In the genomic region with DNA sequence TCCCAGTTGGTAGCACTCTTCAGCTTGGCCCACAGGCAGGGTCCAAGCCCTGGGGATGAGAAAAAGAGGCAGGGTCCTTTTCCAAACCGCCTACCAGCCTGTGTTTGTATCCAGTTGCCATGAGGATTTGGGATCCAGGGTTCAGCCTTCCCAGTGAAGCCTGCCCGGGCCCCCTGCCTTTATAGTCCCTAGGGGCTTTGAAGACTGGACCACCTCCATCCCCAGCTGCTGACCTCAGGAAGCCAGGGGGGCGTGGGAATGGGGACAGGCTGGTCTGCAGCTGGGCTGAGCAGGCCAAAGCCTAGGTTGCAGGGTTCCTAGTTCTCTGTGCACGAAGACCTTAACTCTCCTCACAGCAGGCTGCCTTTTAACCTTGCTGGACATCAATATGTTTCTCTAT, we compare ENCODE assay signal across 12 mouse cellular contexts. TPM values are rescaled to one million over a fixed set of nuclear protein-coding genes. Genes with fewer than 3 reads are reported as not detected.
DNase-seq lines count a peak whose midpoint lies in the region; ATAC-seq and TF ChIP-seq lines count a peak whose summit lies in the region.
"Had no signal": no experiment of that assay in that cellular context is flagged by ENCODE, and none has a peak within 500 bp of the region (broad histone marks: within the 10 kb centered on the region; RNA-seq: fewer than 3 reads in every experiment).

No protein-coding gene starts in this region.

- H3K9ac ChIP-seq in heart, embryonic 15.5 days: no peak overlapping the region
- H3K9ac ChIP-seq in intestine, embryonic 16.5 days (ENCODE audit: low read depth, low read length): no peak overlapping the region
- H3K9ac ChIP-seq: limb, embryonic 12.5 days had no signal

- H3K36me3 ChIP-seq in embryonic facial prominence, embryonic 10.5 days (replicated peaks): peaks cover 14% of the 10 kb centered on the region
- H3K36me3 ChIP-seq in heart, embryonic 15.5 days: no peaks in the 10 kb centered on the region
- H3K36me3 ChIP-seq in intestine, embryonic 16.5 days (ENCODE audit: control insufficient read depth, insufficient read depth, low read length): no peaks in the 10 kb centered on the region

- H3K4me2 ChIP-seq in heart, embryonic 15.5 days: no peak overlapping the region
- no peak overlapping the region for H3K4me2 ChIP-seq in intestine, embryonic 16.5 days (ENCODE audit: low read depth, low read length)

- peaks cover 61% of the 10 kb centered on the region for H3K27me3 ChIP-seq in embryonic facial prominence, embryonic 10.5 days (replicated peaks; ENCODE audit: low read depth, poor library complexity, severe bottlenecking)
- H3K27me3 ChIP-seq in heart, embryonic 15.5 days: peaks cover 12% of the 10 kb centered on the region; the same call in 1 of the 2 replicates
- H3K27me3 ChIP-seq in intestine, embryonic 16.5 days (replicated peaks; ENCODE audit: control insufficient read depth, insufficient read depth, low read length): no peaks in the 10 kb centered on the region; the same call in 1 of the 2 replicates

- peaks cover 18% of the 10 kb centered on the region for H3K4me1 ChIP-seq in brown adipose tissue, adult 24 weeks (ENCODE audit: control insufficient read depth, insufficient read depth, insufficient read length, low read length)
- peaks cover 71% of the 10 kb centered on the region for H3K4me1 ChIP-seq in embryonic facial prominence, embryonic 10.5 days
- peaks cover 58% of the 10 kb centered on the region for H3K4me1 ChIP-seq in heart, embryonic 15.5 days (replicated peaks)
- H3K4me1 ChIP-seq in intestine, embryonic 16.5 days (ENCODE audit: control insufficient read depth, insufficient read depth, low read length): peaks cover 26% of the 10 kb centered on the region

- 51% methylated on average over 4 of the region's 4 CpGs for WGBS in embryonic facial prominence, embryonic 10.5 days
- whole genome bisulfite sequencing in heart, embryonic 15.5 days: 65% methylated on average over 4 of the region's 4 CpGs
- WGBS in intestine, embryonic 16.5 days: 64% methylated on average over 4 of the region's 4 CpGs

- H3K27ac ChIP-seq in layer of hippocampus, adult 2 months: peak overlapping the region; percentile 49; the same call in 1 of the 2 replicates
- peak overlapping the region; percentile 61 for H3K27ac ChIP-seq in brown adipose tissue, adult 24 weeks (replicated peaks; ENCODE audit: low read depth, low read length)
- H3K27ac ChIP-seq in embryonic facial prominence, embryonic 10.5 days (replicated peaks): 0 out of 2 replicates have a peak overlapping the region, but pooled peaks have one; percentile 49
- peak overlapping the region; percentile 34; the same call in 1 of the 2 replicates for H3K27ac ChIP-seq in heart, embryonic 15.5 days
- H3K27ac ChIP-seq in intestine, embryonic 16.5 days (ENCODE audit: low read length): no peak overlapping the region
- H3K27ac ChIP-seq: limb, embryonic 12.5 days had no signal

- no peak for ATAC-seq in heart, embryonic 15.5 days (replicated peaks; ENCODE audit: insufficient number of reproducible peaks, insufficient read depth, low FRiP score, low read depth)
- no peak for ATAC-seq in intestine, embryonic 16.5 days
- ATAC-seq: hindbrain, postnatal 0 days had no signal

- DNase-seq in layer of hippocampus, adult 2 months (ENCODE audit: low spot score in 2 of 2): no peak
- DNase-seq in layer of hippocampus, adult 8-10 months (ENCODE audit: low spot score in 2 of 2): no peak
- peak; percentile 31 for DNase-seq in embryonic facial prominence, embryonic 10.5 days (ENCODE audit: low spot score)
- DNase-seq in thymus, postnatal 4 days: no peak
- DNase-seq in layer of hippocampus, postnatal 14 days (ENCODE audit: low spot score in 2 of 2): no peak
- DNase-seq: cerebellum, postnatal 36 days had no signal

- H3K4me3 ChIP-seq in layer of hippocampus, adult 2 months: no peak overlapping the region
- H3K4me3 ChIP-seq in brown adipose tissue, adult 24 weeks (ENCODE audit: insufficient read depth, low read depth, low read length): no peak overlapping the region
- H3K4me3 ChIP-seq in embryonic facial prominence, embryonic 10.5 days: no peak overlapping the region
- no peak overlapping the region for H3K4me3 ChIP-seq in heart, embryonic 15.5 days
- no peak overlapping the region for H3K4me3 ChIP-seq in intestine, embryonic 16.5 days (ENCODE audit: low read length)
- H3K4me3 ChIP-seq: limb, embryonic 12.5 days had no signal

- TF ChIP-seq CTCF in layer of hippocampus, adult 2 months (conservative IDR thresholded peaks at IDR 0.05): no peak

- H3K9me3 ChIP-seq in embryonic facial prominence, embryonic 10.5 days: no peaks in the 10 kb centered on the region
- no peaks in the 10 kb centered on the region for H3K9me3 ChIP-seq in heart, embryonic 15.5 days (replicated peaks)
- no peaks in the 10 kb centered on the region for H3K9me3 ChIP-seq in intestine, embryonic 16.5 days (ENCODE audit: control insufficient read depth, low read length)
- H3K9me3 ChIP-seq: limb, embryonic 12.5 days had no signal

RNA-seq across cellular contexts. Expression of a gene that starts 3.9 kb away (rescaled TPM):
- 10 to 100 TPM; 36.5 to 36.8 TPM for total RNA-seq in layer of hippocampus, adult 2 months (2021)
- total RNA-seq in layer of hippocampus, adult 8-10 months (2022): 10 to 100 TPM; 42.2 to 55.5 (median 47.9) TPM
- polyA plus RNA-seq in brown adipose tissue, adult 24 weeks (2012; ENCODE audit: insufficient read depth, insufficient read length, missing spikeins): 29.6 and 45.2 TPM in 2 replicates
- 35.7 and 48.8 TPM in 2 replicates for polyA plus RNA-seq in embryonic facial prominence, embryonic 10.5 days (2016; fragmentation: Nextera tagmentation; extraction: Ambion mirVana)
- 27.5 and 39.8 TPM in 2 replicates for polyA plus RNA-seq in heart, embryonic 15.5 days (2015; fragmentation: Nextera tagmentation; extraction: Ambion mirVana)
- 41.9 and 42.3 TPM in 2 replicates for polyA plus RNA-seq in intestine, embryonic 16.5 days (2015; fragmentation: Nextera tagmentation; extraction: Ambion mirVana)
- total RNA-seq in layer of hippocampus, postnatal 14 days (2021): 10 to 100 TPM; 29.0 to 30.2 TPM

RNA-seq across cellular contexts. Expression of a gene that starts 21.4 kb away (rescaled TPM):
- total RNA-seq in layer of hippocampus, adult 2 months (2021): 10 to 100 TPM; 36.2 to 38.9 TPM
- 10 to 100 TPM; 35.1 to 41.2 (median 40.8) TPM for total RNA-seq in layer of hippocampus, adult 8-10 months (2022)
- polyA plus RNA-seq in brown adipose tissue, adult 24 weeks (2012; ENCODE audit: insufficient read depth, insufficient read length, missing spikeins): 8.7 and 10.2 TPM in 2 replicates
- polyA plus RNA-seq in embryonic facial prominence, embryonic 10.5 days (2016; fragmentation: Nextera tagmentation; extraction: Ambion mirVana): 19.2 and 20.5 TPM in 2 replicates
- 23.2 and 30.7 TPM in 2 replicates for polyA plus RNA-seq in heart, embryonic 15.5 days (2015; fragmentation: Nextera tagmentation; extraction: Ambion mirVana)
- 17.5 and 18.5 TPM in 2 replicates for polyA plus RNA-seq in intestine, embryonic 16.5 days (2015; fragmentation: Nextera tagmentation; extraction: Ambion mirVana)
- 10 to 100 TPM; 20.8 to 22.4 TPM for total RNA-seq in layer of hippocampus, postnatal 14 days (2021)

RNA-seq across cellular contexts. Expression of a gene that starts 43.3 kb away (rescaled TPM):
- total RNA-seq in layer of hippocampus, adult 2 months (2021): not detected
- not detected for total RNA-seq in layer of hippocampus, adult 8-10 months (2022)
- not detected in 2 replicates for polyA plus RNA-seq in brown adipose tissue, adult 24 weeks (2012; ENCODE audit: insufficient read depth, insufficient read length, missing spikeins)
- 18.8 and 22.2 TPM in 2 replicates for polyA plus RNA-seq in embryonic facial prominence, embryonic 10.5 days (2016; fragmentation: Nextera tagmentation; extraction: Ambion mirVana)
- polyA plus RNA-seq in heart, embryonic 15.5 days (2015; fragmentation: Nextera tagmentation; extraction: Ambion mirVana): 0.15 and 0.58 TPM in 2 replicates
- polyA plus RNA-seq in intestine, embryonic 16.5 days (2015; fragmentation: Nextera tagmentation; extraction: Ambion mirVana): 1.9 and 2.3 TPM in 2 replicates
- total RNA-seq in layer of hippocampus, postnatal 14 days (2021): under 1 TPM; 0.18 to 0.21 TPM
- total RNA-seq: layer of hippocampus, adult 18-20 months had no signal
